Mouse (Mus musculus) granulocyte monocyte progenitor cell, adult 5-6 weeks (primary cell): Measurements from ENCODE around the gene Lag3. TPM values are rescaled to one million over a fixed set of nuclear protein-coding genes. Genes with fewer than 3 reads are reported as not detected.
"Not testable (repeated sequence)": the region's sequence is repeated elsewhere in the genome, so short reads cannot be mapped to it uniquely, and the experiment has no call there.

Source experiments
- ATAC-seq: replicated peaks from 2 replicates; pipeline ENCODE4 v1.8.0; 2016; ENCODE audit warnings: mild to moderate bottlenecking, moderate TSS enrichment, inconsistent platforms; ENCODE audit not compliant: poor library complexity, severe bottlenecking
- total RNA-seq, 2 experiments: library from RNA; stranded (forward) in 1 of 2; stranded (reverse) in 1 of 2; fragments of 200-712, 200-1000 nt in 1 of 2; fragments of >200 nt in 1 of 2; fragmentation: Nextera tagmentation in 1 of 2; gene quantifications; 2 replicates each; pipeline ENCODE4 v1.2.3; 2014 to 2017

The Lag3 gene
- total RNA-seq, 2 experiments from 2014 or later = 1.4 to 3.8 TPM

GRCm38 (mm10) chr6:124901851-124902250 is 9.7 kb downstream of the Lag3 start:
- no peak for ATAC-seq

DNA sequence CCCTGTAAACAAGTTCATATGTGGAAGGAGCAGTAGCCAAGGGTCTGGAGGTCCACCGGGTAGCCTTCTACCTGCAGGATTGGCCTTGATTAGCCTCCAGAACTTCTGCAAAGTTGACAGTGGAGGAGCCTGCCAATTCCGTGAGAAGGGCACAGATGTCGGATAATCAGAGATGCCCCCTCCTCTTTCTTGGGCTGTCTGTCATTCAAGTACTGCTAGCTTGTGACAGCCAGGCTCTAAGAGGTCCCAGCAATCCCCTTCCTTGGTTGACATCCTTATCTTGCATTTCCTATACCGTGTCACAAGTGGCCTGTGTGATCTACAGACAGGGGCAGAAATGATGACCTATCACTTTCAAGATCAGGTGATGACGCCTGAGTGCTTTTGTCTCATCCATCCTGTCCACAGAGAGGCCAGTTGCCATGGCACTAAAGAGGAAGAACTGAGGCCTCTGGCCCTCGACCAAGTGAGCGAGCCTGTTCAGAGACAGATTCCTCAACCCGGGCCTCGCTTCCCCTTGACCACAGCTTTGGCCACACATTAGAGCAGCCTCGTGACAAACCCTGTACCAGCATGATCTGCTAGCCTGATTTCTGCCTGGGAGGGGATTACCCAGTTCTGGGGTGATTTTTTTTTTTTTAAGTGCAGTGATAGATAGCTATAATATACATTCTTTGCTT is 10.6 kb downstream of the Lag3 start:
- ATAC-seq = peak; percentile 78

DNA sequence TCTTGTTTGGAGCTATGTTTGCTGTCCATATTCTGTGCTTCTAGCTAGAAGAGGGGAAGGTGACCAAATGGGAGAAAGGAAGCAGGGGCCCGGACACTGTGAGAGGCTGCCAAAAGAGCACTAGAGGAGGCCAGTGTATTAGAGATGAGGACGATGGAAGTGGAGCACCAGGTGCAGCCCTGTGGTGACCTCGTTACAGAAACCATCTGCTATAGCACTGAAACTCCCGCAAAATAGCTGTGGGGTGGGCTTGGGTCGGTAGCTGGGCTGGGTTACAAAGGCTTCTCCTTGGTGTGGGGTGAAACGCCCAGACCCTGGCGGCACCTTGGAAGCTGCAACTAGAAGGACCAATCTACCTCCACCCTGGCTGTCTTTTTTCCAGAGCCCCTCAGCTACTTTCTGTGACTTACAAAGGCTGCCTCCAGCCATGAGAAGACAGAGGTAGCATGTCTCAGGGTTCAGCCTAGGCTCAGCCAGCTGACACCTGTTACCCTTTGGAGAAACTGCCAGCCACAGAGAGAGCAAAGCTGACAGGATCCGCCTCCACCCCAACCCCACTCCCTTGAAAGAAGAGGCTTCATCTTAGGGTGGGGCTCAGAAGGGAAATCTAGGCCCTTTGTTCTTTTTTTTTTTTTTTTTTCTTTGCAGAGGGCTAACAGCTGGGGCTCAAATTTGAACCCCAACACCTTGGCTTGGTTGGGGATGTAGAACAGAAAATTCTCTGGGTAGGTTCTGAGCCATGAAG is 11.3 kb downstream of the Lag3 start:
- ATAC-seq = no peak

DNA sequence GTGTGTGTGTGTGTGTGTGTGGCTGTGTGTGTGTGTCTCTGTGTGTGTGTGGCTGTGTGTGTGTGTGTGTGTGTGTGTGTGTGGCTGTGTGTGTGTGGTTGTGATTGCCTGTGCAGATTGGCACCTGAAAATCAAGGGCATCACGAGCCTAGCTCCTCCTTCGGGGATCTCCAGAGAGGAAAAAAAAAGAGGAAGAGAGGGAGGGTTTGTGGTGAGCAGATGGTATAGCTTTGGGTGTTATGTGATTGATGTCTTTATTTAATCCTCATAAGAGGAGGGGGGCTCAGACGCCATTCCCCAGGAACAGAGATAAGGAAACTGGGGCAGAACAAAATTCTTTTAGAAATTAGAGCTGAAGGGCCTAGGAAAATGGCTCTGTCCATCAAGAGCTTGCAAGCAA is 13.1 kb downstream of the Lag3 start:
- peak; percentile 54 for ATAC-seq

DNA sequence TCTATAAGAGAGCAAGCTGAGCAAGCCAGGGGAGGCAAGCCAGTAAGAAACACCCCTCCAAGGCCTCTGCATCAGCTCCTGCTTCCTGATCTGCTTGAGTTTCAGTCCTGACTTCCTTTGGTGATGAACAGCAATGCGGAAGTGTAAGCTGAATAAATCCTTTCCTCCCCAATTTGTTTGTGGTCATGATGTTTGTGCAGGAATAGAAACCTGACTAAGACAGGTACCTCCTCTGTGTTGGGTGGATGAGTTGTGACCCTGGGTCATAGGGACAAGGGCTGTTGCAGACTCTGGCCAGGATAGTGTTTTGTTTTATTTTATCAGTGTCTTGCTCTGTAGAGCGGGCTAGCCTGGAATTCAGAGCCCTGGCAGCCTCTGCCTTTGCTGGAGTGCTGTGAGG is 17.4 kb downstream of the Lag3 start:
- ATAC-seq = not testable (repeated sequence)

DNA sequence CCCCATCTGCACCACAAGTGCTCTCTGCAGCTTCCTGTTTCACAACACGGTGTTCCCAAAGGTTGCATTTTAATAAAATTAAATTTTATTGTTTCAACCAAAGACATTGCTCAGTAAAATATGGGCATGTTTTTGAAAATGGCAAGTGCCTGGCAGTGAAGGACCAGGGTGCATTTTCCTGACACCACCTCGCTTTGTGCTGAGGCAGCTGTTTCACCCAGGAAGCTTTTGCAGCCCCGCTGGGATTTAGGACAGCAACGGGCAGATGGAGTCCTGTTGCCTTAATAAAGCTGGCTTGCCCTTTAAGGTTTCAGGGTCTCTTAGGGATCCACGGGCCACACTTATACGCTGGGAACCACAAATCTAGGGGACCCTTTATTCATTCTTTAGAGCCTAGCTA is 20.5 kb downstream of the Lag3 start:
- peak; percentile 52 for ATAC-seq

GRCm38 (mm10) chr6:124888555-124889125 is 22.9 kb downstream of the Lag3 start:
- ATAC-seq = no peak

GRCm38 (mm10) chr6:124887986-124888385 is 23.5 kb downstream of the Lag3 start, which contains the start of gene Cd4:
Gene Cd4, minus strand, starts transcription at chr6:124888221.
- ATAC-seq = no peak

DNA sequence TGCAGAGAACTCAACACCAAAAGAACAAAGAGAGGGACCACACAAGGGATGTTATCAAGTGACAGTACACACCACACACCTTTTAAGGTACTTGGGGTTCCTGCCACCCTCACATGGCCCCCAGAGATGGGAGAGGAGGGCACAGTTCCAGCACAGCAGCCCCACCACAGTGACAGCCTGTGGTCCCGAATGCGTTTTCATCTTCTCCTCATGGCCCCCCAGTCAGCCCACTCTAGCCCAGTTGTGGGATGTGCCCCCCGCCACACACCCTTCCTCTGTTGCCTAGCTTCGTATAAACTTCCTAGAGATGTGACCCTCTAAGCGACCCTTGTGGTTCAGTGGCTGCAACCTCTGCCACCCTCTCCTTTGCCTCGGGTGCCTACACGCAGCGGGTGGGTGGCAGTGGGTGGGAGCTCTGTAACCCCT is 25.5 kb downstream of the Lag3 start:
- no peak for ATAC-seq

GRCm38 (mm10) chr6:124884714-124885500 is 26.6 kb downstream of the Lag3 start:
- ATAC-seq = no peak

GRCm38 (mm10) chr6:124883351-124883750 is 28.2 kb downstream of the Lag3 start:
- ATAC-seq = no peak

GRCm38 (mm10) chr6:124881821-124882220 is 29.7 kb downstream of the Lag3 start:
- no peak for ATAC-seq

GRCm38 (mm10) chr6:124879390-124879789 is 32.1 kb downstream of the Lag3 start:
- no peak for ATAC-seq

- ATAC-seq = peak; percentile 80
These were observed 37.2 kb downstream of the Lag3 start for GRCm38 (mm10) chr6:124874348-124874747.

GRCm38 (mm10) chr6:124866560-124866959 is 44.9 kb downstream of the Lag3 start:
- ATAC-seq = no peak

DNA sequence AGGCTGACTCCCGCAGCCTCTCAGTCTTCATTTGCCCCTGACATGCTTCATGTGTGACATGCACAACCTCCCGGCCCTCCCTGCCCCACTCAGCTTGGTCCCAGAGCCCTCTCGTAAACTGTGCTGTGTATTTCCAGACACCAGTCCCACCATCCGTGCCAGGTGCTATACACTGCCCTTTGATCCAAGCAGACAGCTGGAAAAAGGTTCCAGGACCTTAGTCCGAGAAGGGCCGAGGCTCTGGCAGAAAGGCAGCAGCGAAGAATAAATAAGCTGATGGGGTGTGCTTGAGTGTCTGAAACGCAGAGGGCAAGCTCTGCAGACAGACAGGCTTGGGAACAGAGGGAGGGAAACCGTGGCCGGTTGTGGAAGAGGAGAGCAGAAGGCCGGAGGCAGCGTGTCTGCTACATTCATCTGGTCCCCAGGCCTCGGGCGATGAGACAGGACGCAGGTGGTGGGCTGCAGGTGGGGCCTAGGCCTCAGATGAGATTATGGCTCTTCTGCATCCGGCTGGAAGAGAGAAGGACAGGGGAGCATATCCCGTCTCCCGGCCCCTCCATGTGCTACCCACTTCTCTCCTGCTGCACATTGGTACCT is 45.6 kb downstream of the Lag3 start:
- no peak for ATAC-seq

DNA sequence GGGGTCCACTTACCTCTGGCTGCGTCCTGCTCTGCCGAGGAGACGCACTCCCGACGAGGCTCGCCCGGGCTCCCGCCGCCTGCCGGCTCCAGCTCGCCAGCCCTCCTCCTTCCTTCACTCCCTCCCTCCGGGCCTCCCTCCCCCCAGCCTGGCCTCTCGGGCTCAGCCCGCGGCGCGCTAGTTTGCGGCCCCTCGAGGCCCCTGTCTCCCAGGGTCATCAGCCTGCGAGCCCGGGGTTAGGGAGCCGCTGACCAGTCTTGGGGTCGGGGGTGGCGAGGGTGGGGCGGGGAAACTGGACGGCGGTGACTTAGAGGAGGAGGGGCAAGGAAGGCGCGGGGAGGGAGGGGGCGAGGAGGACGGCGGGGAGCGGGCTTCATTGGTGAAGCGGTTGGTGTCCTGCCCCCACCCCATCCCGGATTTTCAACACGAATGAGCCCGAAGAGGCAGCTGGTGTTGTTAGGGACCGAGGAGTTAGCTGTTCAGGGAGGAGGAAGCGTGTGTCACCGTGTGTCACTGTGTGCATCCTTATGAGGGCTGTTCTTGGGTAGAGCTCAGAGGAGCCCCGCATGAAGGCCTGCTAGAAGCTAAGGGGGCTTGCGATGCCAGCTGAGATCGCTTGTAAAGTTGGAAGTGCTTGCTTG is 47.7 kb downstream of the Lag3 start, which contains the start of gene Gpr162:
Gene Gpr162 (minus strand): TSS at position 326 of the 641 bp plus-strand sequence.
- ATAC-seq = peak; percentile 54

GRCm38 (mm10) chr6:124863125-124863657 is 48.3 kb downstream of the Lag3 start:
- no peak for ATAC-seq

DNA sequence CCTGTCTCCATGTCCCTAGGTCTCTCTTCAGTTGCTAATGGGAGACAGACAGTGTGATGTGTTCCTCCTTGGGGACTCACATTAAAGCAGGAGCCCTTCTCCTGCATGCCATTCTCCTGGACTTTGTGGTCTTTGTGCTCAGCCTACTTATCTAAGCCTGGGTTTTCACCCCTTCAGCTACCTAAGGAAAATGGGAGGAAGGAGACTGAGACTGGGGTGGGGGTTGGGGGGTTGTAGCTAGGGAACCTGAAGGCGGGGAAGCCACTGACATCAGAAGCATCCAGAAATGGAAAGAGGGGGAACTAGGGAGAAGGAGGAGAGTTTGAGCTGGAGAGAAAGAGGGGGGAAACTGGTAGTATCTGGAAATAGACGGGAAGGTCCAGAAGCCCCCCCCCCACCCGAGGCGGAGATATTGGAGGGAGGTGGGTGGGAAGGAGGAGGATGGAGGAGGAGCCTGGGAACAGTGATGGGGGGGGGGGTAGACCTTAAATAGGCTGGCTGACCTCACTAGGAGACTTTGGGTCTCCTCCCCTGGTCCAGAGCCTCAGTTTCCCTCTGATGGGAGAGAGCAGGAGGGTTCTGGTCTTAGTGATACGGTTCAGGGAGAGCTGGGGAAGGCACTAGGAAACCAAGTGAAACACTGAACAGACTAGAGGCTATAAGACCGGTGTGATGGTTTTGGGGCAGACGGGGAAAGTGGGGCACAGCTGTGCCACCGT is 48.9 kb downstream of the Lag3 start:
- ATAC-seq = no peak
